In genomic region chrX:169974456-169974855, GRCm38 (mm10) we compare ENCODE assay signal across 8 mouse cellular contexts. TPM values are rescaled to one million over a fixed set of nuclear protein-coding genes. Genes with fewer than 3 reads are reported as not detected.
DNase-seq lines count a peak whose midpoint lies in the region; ATAC-seq and TF ChIP-seq lines count a peak whose summit lies in the region.
"Not testable (repeated sequence)": the region's sequence is repeated elsewhere in the genome, so short reads cannot be mapped to it uniquely, and the experiment has no call there.

No protein-coding gene starts in this region.

- not testable (repeated sequence) for H3K4me1 ChIP-seq in embryonic facial prominence, embryonic 14.5 days (ENCODE audit: control insufficient read depth, insufficient read depth, low read length); heart, postnatal 0 days (ENCODE audit: control insufficient read depth, insufficient read depth); kidney, embryonic 16.5 days (ENCODE audit: insufficient read depth, low read length); midbrain, embryonic 14.5 days (ENCODE audit: control insufficient read depth, insufficient read depth, low read length); stomach, postnatal 0 days (replicated peaks; ENCODE audit: control insufficient read depth, insufficient read depth)
- H3K4me1 ChIP-seq in limb, embryonic 14.5 days (ENCODE audit: control insufficient read depth, insufficient read depth, low read length), result peaks cover 11% of the 10 kb centered on the region; the same call in 1 of the 2 replicates

- ATAC-seq in embryonic facial prominence, embryonic 14.5 days (ENCODE audit: low read depth), result peak; percentile 10; the same call in 1 of the 2 replicates
- not testable (repeated sequence) for ATAC-seq in heart, postnatal 0 days (ENCODE audit: insufficient read depth, low read depth); midbrain, embryonic 14.5 days (ENCODE audit: low FRiP score, low TSS enrichment); stomach, postnatal 0 days (ENCODE audit: low FRiP score, low TSS enrichment)
- ATAC-seq in kidney, embryonic 16.5 days (ENCODE audit: low FRiP score, low TSS enrichment), result 0 out of 2 replicates have a peak, but pooled peaks have one; percentile 7
- 0 out of 2 replicates have a peak, but pooled peaks have one; percentile 3 for ATAC-seq in limb, embryonic 14.5 days (ENCODE audit: low FRiP score, low read depth)

- peak; percentile 8 for DNase-seq in CD4-positive helper T cell, adult 2 months (ENCODE audit: low read depth, low spot score)
- DNase-seq in adrenal gland, postnatal 14 days, result peak; percentile 16
- not testable (repeated sequence) for DNase-seq in embryonic facial prominence, embryonic 14.5 days (ENCODE audit: low spot score); limb, embryonic 14.5 days (ENCODE audit: low spot score)
- peak; percentile 10 for DNase-seq in heart, postnatal 0 days (ENCODE audit: low spot score)
- DNase-seq in midbrain, embryonic 14.5 days, result peak; percentile 4
- peak; percentile 16 for DNase-seq in stomach, postnatal 0 days (ENCODE audit: low spot score)

- WGBS in embryonic facial prominence, embryonic 14.5 days, result 63% methylated on average over 4 of the region's 4 CpGs
- WGBS in heart, postnatal 0 days, result 61% methylated on average over 4 of the region's 4 CpGs
- WGBS in kidney, embryonic 16.5 days, result 51% methylated on average over 4 of the region's 4 CpGs
- 58% methylated on average over 4 of the region's 4 CpGs for WGBS in limb, embryonic 14.5 days
- 72% methylated on average over 4 of the region's 4 CpGs for WGBS in midbrain, embryonic 14.5 days
- WGBS in stomach, postnatal 0 days, result 53% methylated on average over 4 of the region's 4 CpGs

- H3K27ac ChIP-seq in embryonic facial prominence, embryonic 14.5 days (replicated peaks; ENCODE audit: low read depth, low read length); heart, postnatal 0 days (ENCODE audit: low read depth); limb, embryonic 14.5 days (replicated peaks; ENCODE audit: low read depth, low read length); midbrain, embryonic 14.5 days (replicated peaks; ENCODE audit: low read depth, low read length); stomach, postnatal 0 days (replicated peaks): not testable (repeated sequence)
- H3K27ac ChIP-seq in kidney, embryonic 16.5 days (ENCODE audit: low read length), result 0 out of 2 replicates have a peak overlapping the region, but pooled peaks have one; percentile 0

- H3K36me3 ChIP-seq in embryonic facial prominence, embryonic 14.5 days (ENCODE audit: control insufficient read depth, insufficient read depth, low read length); heart, postnatal 0 days (replicated peaks; ENCODE audit: control insufficient read depth, insufficient read depth, low read length); stomach, postnatal 0 days (ENCODE audit: control insufficient read depth, insufficient read depth, low read length): not testable (repeated sequence)
- H3K36me3 ChIP-seq in kidney, embryonic 16.5 days (ENCODE audit: insufficient read depth, low read length), result peaks cover 30% of the 10 kb centered on the region
- H3K36me3 ChIP-seq in limb, embryonic 14.5 days (ENCODE audit: control insufficient read depth, insufficient read depth, low read length), result peaks cover 16% of the 10 kb centered on the region; the same call in 1 of the 2 replicates
- H3K36me3 ChIP-seq in midbrain, embryonic 14.5 days (ENCODE audit: control insufficient read depth, insufficient read depth, low read length), result peaks cover 10% of the 10 kb centered on the region; the same call in 1 of the 2 replicates

- H3K4me3 ChIP-seq in embryonic facial prominence, embryonic 14.5 days (ENCODE audit: low read depth, low read length); heart, postnatal 0 days (ENCODE audit: low read depth, low read length); kidney, embryonic 16.5 days (ENCODE audit: low read length); limb, embryonic 14.5 days (replicated peaks; ENCODE audit: low read length); midbrain, embryonic 14.5 days (replicated peaks; ENCODE audit: low read depth, low read length); stomach, postnatal 0 days (ENCODE audit: low read depth, low read length): not testable (repeated sequence)

- peaks cover 13% of the 10 kb centered on the region; the same call in 1 of the 2 replicates for H3K9me3 ChIP-seq in embryonic facial prominence, embryonic 14.5 days (ENCODE audit: control insufficient read depth, low read length)
- not testable (repeated sequence) for H3K9me3 ChIP-seq in heart, postnatal 0 days (replicated peaks; ENCODE audit: control insufficient read depth, low read length); kidney, embryonic 16.5 days (ENCODE audit: low read length); limb, embryonic 14.5 days (ENCODE audit: control insufficient read depth, low read length); stomach, postnatal 0 days (ENCODE audit: control insufficient read depth, low read length)
- peaks cover 11% of the 10 kb centered on the region for H3K9me3 ChIP-seq in midbrain, embryonic 14.5 days (ENCODE audit: control insufficient read depth, low read length)

- TF ChIP-seq EP300 in heart, postnatal 0 days (IDR thresholded peaks at IDR 0.05; ENCODE audit: low read depth); stomach, postnatal 0 days (optimal IDR thresholded peaks at IDR 0.05): not testable (repeated sequence)

- not testable (repeated sequence) for H3K27me3 ChIP-seq in embryonic facial prominence, embryonic 14.5 days (replicated peaks; ENCODE audit: control insufficient read depth, insufficient read depth, low read length); heart, postnatal 0 days (ENCODE audit: control insufficient read depth, insufficient read depth, low read length); kidney, embryonic 16.5 days (ENCODE audit: insufficient read depth, low read length); limb, embryonic 14.5 days (ENCODE audit: control insufficient read depth, insufficient read depth, low read length); midbrain, embryonic 14.5 days (ENCODE audit: control insufficient read depth, insufficient read depth, low read length); stomach, postnatal 0 days (ENCODE audit: control insufficient read depth, insufficient read depth, low read length)

- not testable (repeated sequence) for TF ChIP-seq POLR2A in limb, embryonic 14.5 days (IDR thresholded peaks at IDR 0.05; ENCODE audit: borderline replicate concordance, extremely low read depth, insufficient read depth, insufficient read length)

- not testable (repeated sequence) for TF ChIP-seq CTCF in heart, postnatal 0 days (IDR thresholded peaks at IDR 0.05; ENCODE audit: low read depth); stomach, postnatal 0 days (IDR thresholded peaks at IDR 0.05; ENCODE audit: low read depth)

- not testable (repeated sequence) for H3K9ac ChIP-seq in embryonic facial prominence, embryonic 14.5 days (ENCODE audit: low read depth, low read length); heart, postnatal 0 days (replicated peaks; ENCODE audit: low read depth, low read length); kidney, embryonic 16.5 days (replicated peaks; ENCODE audit: low read length); limb, embryonic 14.5 days (ENCODE audit: low read depth, low read length, severe bottlenecking); midbrain, embryonic 14.5 days (replicated peaks; ENCODE audit: low read length); stomach, postnatal 0 days (ENCODE audit: low read length)

- H3K4me2 ChIP-seq in embryonic facial prominence, embryonic 14.5 days (ENCODE audit: low read depth, low read length); heart, postnatal 0 days (ENCODE audit: low read depth, low read length); kidney, embryonic 16.5 days (replicated peaks; ENCODE audit: low read depth, low read length); limb, embryonic 14.5 days (replicated peaks; ENCODE audit: low read depth, low read length, severe bottlenecking); midbrain, embryonic 14.5 days (ENCODE audit: low read length); stomach, postnatal 0 days (replicated peaks; ENCODE audit: low read depth): not testable (repeated sequence)

RNA-seq across cellular contexts. Expression of gene Gm21887, which starts 35.0 kb away (rescaled TPM):
- 129 and 342 TPM in 2 replicates for total RNA-seq in adrenal gland, postnatal 14 days (2021)
- 128 and 129 TPM in 2 replicates for polyA plus RNA-seq in embryonic facial prominence, embryonic 14.5 days (2014; fragmentation: Nextera tagmentation; extraction: Ambion mirVana)
- 0.88 and 16.5 TPM in 2 replicates for total RNA-seq in heart, postnatal 0 days (2014; rRNA removed; ENCODE audit: low replicate concordance)
- polyA plus RNA-seq in heart, postnatal 0 days (2015; fragmentation: Nextera tagmentation; extraction: Ambion mirVana), result 32.6 and 63.9 TPM in 2 replicates
- polyA plus RNA-seq in kidney, embryonic 16.5 days (2015; fragmentation: Nextera tagmentation; extraction: Ambion mirVana), result 162 and 299 TPM in 2 replicates
- 580 and 2,943 TPM in 2 replicates for polyA plus RNA-seq in limb, embryonic 14.5 days (2012; rRNA removed)
- 187 and 412 TPM in 2 replicates for polyA plus RNA-seq in limb, embryonic 14.5 days (2014; fragmentation: Nextera tagmentation; extraction: Ambion mirVana)
- 126 and 339 TPM in 2 replicates for polyA plus RNA-seq in midbrain, embryonic 14.5 days (2014; fragmentation: Nextera tagmentation; extraction: Ambion mirVana)
- polyA plus RNA-seq in stomach, postnatal 0 days (2015; fragmentation: Nextera tagmentation; extraction: Ambion mirVana), result 90.6 and 93.1 TPM in 2 replicates
